Mouse (Mus musculus): ENCODE results near the gene Add2. TPM values are rescaled to one million over a fixed set of nuclear protein-coding genes. Genes with fewer than 3 reads are reported as not detected.
"Not testable (repeated sequence)": the region's sequence is repeated elsewhere in the genome, so short reads cannot be mapped to it uniquely, and the experiment has no call there.

Add2 gene
- total RNA-seq (2021) = under 1 TPM in 1 of 2 experiments, not detected in 1; 0.11 TPM
- long read RNA-seq, experiment 1 = 0 reads
- long read RNA-seq, experiment 2 = 0 reads

DNA sequence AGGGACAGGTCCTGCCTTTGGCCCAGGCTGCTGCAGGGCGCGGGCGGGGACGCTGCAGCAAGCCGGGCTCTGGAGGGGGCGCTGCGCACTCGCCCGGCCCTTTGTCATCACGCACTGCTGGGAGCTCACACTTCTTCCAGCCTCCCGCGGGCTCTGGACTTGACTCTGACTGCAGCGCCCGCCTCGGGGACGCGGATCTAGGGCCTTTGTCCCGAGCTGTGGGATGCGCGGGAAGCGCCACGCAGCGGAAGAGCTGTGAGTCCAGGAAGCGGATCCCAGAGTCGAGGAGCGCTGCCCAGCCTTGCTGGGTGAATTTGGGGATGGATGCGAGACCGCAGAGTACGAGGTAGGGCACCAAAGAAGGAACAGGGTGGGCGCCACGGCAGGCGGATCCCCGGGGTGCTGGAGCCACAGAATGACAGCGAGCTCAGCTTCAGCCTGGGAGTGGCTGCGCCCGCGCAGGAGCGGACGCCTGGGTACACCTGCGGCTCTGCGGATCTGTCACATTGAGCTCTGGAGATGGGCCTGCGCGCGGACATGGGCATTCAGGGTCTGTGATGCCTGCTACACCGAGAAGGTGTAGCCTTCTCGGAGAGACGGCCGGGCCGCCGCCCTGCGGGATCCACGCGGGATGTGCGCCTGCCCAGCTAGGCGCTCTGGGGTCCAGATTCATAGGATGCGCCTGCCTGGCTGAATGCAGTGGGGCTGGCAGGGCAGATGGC, at the start of gene Add2:
TSS of gene Add2 (plus strand) at position 81 of the 722 bp plus-strand sequence.
- no peak within 1 kb of the TSS for H3K27ac ChIP-seq
- peak within 1 kb of the TSS; percentile 52 for H3K4me3 ChIP-seq
- intact Hi-C loops (cut with DNase I) = no loop called here
- TF ChIP-seq CTCF (IDR thresholded peaks at IDR 0.05) = no peak; the same call in 1 of the 2 replicates
- no peak for DNase-seq

GRCm38 (mm10) chr6:85978736-85979135, 49.7 kb upstream of the Add2 start:
- H3K4me3 ChIP-seq; intact Hi-C loops (cut with DNase I); H3K27ac ChIP-seq; DNase-seq: not testable (repeated sequence)

GRCm38 (mm10) chr6:85984351-85984750, 44.1 kb upstream of the Add2 start:
- TF ChIP-seq CTCF (IDR thresholded peaks at IDR 0.05) = no peak
- Histone ChIP-seq H3K4me3 (no peak overlapping the region), H3K27ac (no peak overlapping the region)
- intact Hi-C loops (cut with DNase I) = no loop called here
- DNase-seq = no peak

DNA sequence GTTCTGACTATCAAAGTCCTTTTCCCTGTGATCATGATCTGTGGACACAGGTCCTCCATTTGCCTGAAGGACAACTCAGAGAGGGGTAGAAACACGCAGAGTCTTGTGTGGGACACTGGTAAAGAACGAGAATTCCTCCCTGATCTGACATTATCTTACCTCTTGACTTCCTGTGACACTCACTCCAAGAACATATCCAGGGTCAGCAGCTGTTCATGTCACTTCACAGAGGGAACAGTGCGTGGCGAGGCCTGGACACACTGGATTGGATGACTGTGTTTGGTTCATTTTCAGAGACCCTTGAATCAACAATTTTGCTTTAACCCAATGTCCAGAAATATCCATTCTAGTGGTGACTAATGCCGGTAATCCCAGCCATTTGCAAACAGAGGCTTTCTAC, 38.9 kb upstream of the Add2 start:
- DNase-seq; H3K27ac ChIP-seq; intact Hi-C loops (cut with DNase I); H3K4me3 ChIP-seq: not testable (repeated sequence)

GRCm38 (mm10) chr6:85990774-85991173, 37.7 kb upstream of the Add2 start:
- DNase-seq; intact Hi-C loops (cut with DNase I); H3K4me3 ChIP-seq; H3K27ac ChIP-seq: not testable (repeated sequence)

DNA sequence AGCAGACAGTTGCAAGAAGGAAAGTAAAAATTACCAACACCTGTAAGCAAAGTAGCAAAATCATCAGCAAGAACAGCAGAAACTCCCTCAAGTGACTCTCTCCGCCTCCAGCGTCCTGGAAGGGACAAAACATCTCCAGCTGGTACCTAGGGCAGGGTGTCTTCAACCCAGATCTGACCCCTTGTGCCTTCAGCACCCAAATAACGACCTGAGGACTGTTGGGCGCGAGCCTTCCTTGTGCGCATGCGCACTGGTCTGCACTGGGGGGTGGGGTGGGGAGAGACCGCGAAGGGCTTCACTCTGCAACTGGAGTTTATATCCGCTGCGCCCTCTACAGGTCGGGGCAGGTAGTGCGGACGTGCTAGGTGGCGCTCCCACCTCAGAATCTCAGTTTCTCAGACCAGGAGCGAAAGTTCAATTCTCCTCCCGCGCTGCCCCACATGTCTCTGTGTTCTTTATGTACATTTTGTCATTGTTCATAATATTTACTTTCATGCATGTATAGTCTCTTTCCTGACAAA, 25.0 kb upstream of the Add2 start:
- no peak overlapping the region for H3K4me3 ChIP-seq
- intact Hi-C loops (cut with DNase I) = loop anchor here (10.0 kb wide), 1 partner anchor 169 kb away; the partner anchor contains the start of gene Nat8
- DNase-seq = no peak
- H3K27ac ChIP-seq = no peak overlapping the region
- TF ChIP-seq CTCF (IDR thresholded peaks at IDR 0.05) = peak; percentile 54

- DNase-seq = peak; percentile 77
- intact Hi-C loops (cut with DNase I) = loop anchor here (5.0 to 10.0 kb wide), 2 partner anchors 67 to 170 kb away; partner anchors contain the start of gene Nat8
- Histone ChIP-seq H3K27ac (no peak overlapping the region), H3K4me3 (peak overlapping the region; percentile 43)
- peak; percentile 84 for TF ChIP-seq CTCF (IDR thresholded peaks at IDR 0.05)
Measured at GRCm38 (mm10) chr6:86004271-86005148, 24.0 kb upstream of the Add2 start.

GRCm38 (mm10) chr6:86009980-86010379, 18.5 kb upstream of the Add2 start:
- peak; percentile 86 for TF ChIP-seq CTCF (IDR thresholded peaks at IDR 0.05)
- Histone ChIP-seq H3K4me3 (no peak overlapping the region), H3K27ac (no peak overlapping the region)
- DNase-seq = peak; percentile 34
- intact Hi-C loops (cut with DNase I) = loop anchor here (5.0 to 10.0 kb wide), 2 partner anchors 73 to 175 kb away; partner anchors contain the start of gene Nat8

GRCm38 (mm10) chr6:86014812-86015211, 13.7 kb upstream of the Add2 start:
- H3K4me3 ChIP-seq; DNase-seq; H3K27ac ChIP-seq; intact Hi-C loops (cut with DNase I): not testable (repeated sequence)

DNA sequence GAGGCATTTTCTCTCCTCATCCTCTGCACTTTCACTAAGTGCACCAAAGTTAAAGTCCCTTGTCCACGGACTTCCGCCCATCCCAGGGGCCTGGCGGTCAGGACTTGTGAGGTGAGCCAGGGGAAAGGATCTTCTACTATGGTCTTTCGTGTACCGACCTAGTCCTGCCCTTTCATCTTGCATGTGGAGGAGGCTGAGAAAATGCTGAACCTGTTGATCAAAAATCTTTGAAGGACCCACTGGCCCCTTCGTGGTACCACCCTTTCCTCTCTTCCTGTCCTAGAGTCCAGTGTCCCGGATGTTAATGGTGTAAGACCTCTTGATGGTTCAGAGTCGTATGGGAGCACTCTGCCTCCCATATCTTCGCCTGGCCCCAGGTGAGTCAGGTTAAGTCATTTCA, 12.6 kb upstream of the Add2 start, which contains the start of gene Figla:
TSS of gene Figla (plus strand) at position 301 of the 400 bp plus-strand sequence.
- no peak for DNase-seq
- intact Hi-C loops (cut with DNase I) = no loop called here
- H3K27ac ChIP-seq = no peak within 1 kb of the TSS
- no peak for TF ChIP-seq CTCF (IDR thresholded peaks at IDR 0.05)
- H3K4me3 ChIP-seq = no peak within 1 kb of the TSS

DNA sequence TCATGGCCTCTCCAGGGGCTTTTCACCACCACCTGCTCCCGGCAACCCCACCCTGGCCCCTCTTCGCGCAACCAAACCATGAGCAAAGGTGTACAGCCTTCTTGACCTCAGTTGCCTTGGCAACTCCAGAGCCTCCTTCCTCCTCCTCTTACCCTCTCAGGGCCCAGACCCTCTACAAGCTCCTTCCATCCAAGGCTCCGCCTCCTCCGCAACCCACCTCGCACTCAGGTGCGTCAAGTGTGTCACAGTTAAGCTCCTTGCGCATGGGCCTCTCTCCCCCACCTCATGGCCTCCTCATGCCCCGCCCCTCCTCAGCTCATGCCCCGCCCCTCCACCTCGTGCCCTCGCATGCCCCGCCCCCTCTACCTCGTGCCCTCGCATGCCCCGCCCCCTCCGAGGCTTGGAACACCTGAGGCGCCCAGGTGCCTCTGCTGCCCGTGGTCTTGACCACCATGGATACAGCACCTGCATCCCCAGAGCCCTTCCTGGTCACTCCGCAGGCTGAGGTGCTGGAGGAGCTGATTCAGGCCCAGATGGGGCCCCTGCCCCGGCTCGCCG, 11.6 kb upstream of the Add2 start:
- DNase-seq = no peak
- intact Hi-C loops (cut with DNase I) = no loop called here
- no peak overlapping the region for H3K27ac ChIP-seq
- H3K4me3 ChIP-seq = no peak overlapping the region
- TF ChIP-seq CTCF (IDR thresholded peaks at IDR 0.05) = no peak

All from gastrocnemius, adult 2 months (tissue).